ENCODE assay signal across 8 mouse cellular contexts in the genomic region with DNA sequence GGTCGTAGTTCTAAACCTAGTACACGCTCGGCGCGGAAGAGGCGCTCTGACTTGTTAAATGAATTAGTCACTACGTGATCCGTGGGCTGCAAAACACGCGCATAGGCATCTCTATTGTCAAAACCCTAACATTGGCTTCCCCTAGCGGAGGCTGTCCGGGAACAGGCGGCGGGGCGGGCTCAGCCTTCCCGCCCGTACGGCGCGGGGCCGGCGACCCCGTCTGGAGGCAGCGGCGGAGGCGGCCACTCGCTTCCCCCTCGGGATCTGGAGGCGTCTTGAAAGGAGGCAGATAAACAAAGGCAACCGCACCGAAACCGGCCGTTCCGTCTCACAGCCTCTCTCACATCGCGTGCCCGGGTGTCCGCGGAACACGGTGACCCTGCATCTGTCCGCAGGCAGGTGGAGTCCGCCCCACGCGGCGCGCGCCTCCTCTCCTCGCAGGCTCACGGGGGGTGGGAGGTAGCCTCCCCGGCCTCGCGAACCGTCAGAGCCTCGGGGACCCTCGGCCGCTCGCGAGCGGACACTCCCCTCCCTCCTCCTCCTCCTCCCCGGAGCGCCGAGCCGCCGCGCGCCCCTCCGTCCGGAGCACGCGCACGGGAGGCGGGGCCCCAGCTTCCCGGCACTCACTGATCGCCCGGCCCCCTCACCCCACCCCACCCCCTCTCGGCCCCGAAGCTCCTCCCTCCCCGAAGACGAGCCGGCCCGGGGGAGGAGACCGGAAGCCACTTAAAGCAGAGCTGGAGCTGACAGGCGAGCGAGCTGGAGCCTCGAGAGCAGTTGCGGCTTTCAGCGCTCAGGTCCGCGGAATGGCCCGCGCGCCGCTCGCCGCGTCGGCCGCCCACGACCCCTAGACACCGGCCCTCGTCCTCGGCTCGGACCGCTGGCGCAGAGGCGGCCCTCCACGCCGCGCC. TPM values are rescaled to one million over a fixed set of nuclear protein-coding genes. Genes with fewer than 3 reads are reported as not detected.
DNase-seq lines count a peak whose midpoint lies in the region; ATAC-seq and TF ChIP-seq lines count a peak whose summit lies in the region.

TSS of gene Tiparp (plus strand) at position 720 of the 911 bp plus-strand sequence.

- peak; percentile 95 for ATAC-seq in forebrain, postnatal 0 days
- ATAC-seq in lung, embryonic 15.5 days (ENCODE audit: borderline replicate concordance, extremely low read depth, low FRiP score, low TSS enrichment): peak; percentile 93

- no peaks in the 10 kb centered on the region; a peak in 2 of 4 replicates for H3K4me1 ChIP-seq in MEL (ENCODE audit: control insufficient read depth in 1 of 2, insufficient read depth in 2 of 2, low read length in 2 of 2)
- no peaks in the 10 kb centered on the region for H3K4me1 ChIP-seq in cerebellum, adult 2 months (ENCODE audit: control insufficient read depth, insufficient read depth, low read length)
- no peaks in the 10 kb centered on the region for H3K4me1 ChIP-seq in forebrain, postnatal 0 days (ENCODE audit: insufficient read depth)
- H3K4me1 ChIP-seq in lung, embryonic 15.5 days: peaks cover 3% of the 10 kb centered on the region; the same call in 1 of the 2 replicates

- no peaks in the 10 kb centered on the region for H3K9me3 ChIP-seq in MEL (replicated peaks; ENCODE audit: insufficient read depth, low read length)
- H3K9me3 ChIP-seq in forebrain, postnatal 0 days (ENCODE audit: low read length): no peaks in the 10 kb centered on the region
- H3K9me3 ChIP-seq in lung, embryonic 15.5 days: no peaks in the 10 kb centered on the region

- no peak; the same call in 1 of the 2 replicates for TF ChIP-seq RAD21 in MEL (IDR thresholded peaks at IDR 0.05; ENCODE audit: low read depth, low read length)

- 0 out of 4 replicates have a peak, but pooled peaks of 1 of the 2 experiments have one; percentile 13 for TF ChIP-seq EP300 in MEL (IDR thresholded peaks at IDR 0.05; ENCODE audit: low read depth in 1 of 2, low read length in 2 of 2)

- peak; percentile 64 to 90 for TF ChIP-seq POLR2A in MEL (IDR thresholded peaks at IDR 0.05; ENCODE audit: control insufficient read depth in 1 of 2, insufficient read depth in 1 of 2, low read depth in 1 of 2, low read length in 2 of 2, poor library complexity in 1 of 2)
- peak; percentile 83 for TF ChIP-seq POLR2A in cerebellum, adult 2 months (IDR thresholded peaks at IDR 0.05; ENCODE audit: borderline replicate concordance, insufficient read depth, low read length)

- peak; percentile 94 for DNase-seq in MEL (ENCODE audit: low read depth, low spot score)
- DNase-seq in cerebellum, adult 2 months: peak; percentile 90 to 91
- DNase-seq in forebrain, postnatal 0 days: peak; percentile 95
- DNase-seq in heart, postnatal 4 days: peak; percentile 94
- DNase-seq in layer of hippocampus, adult 8-10 months (ENCODE audit: low spot score in 2 of 2): peak; percentile 80
- DNase-seq in ovary, adult 18-20 months (ENCODE audit: low spot score): peak; percentile 92
- peak; percentile 95 for DNase-seq in thymus, postnatal 0 days (ENCODE audit: low spot score)

- peak within 1 kb of the TSS; percentile 63 for H3K27ac ChIP-seq in MEL (ENCODE audit: control insufficient read depth, low read depth, low read length)
- peak within 1 kb of the TSS; percentile 95 for H3K27ac ChIP-seq in cerebellum, adult 2 months (ENCODE audit: insufficient read depth, low read length)
- H3K27ac ChIP-seq in forebrain, postnatal 0 days (ENCODE audit: low read depth, low read length): peak within 1 kb of the TSS; percentile 99
- H3K27ac ChIP-seq in lung, embryonic 15.5 days: peak within 1 kb of the TSS; percentile 100

- peak in 2 of 3 experiments; percentile 7 to 16; a peak in 2 of 6 replicates for TF ChIP-seq CTCF in MEL (IDR thresholded peaks at IDR 0.05 in 2 of 3, conservative IDR thresholded peaks at IDR 0.05 in 1 of 3; ENCODE audit: control insufficient read depth in 1 of 3, insufficient read depth in 1 of 3, low read depth in 2 of 3, low read length in 3 of 3, poor library complexity in 1 of 3, severe bottlenecking in 1 of 3)
- TF ChIP-seq CTCF in cerebellum, adult 2 months (IDR thresholded peaks at IDR 0.05; ENCODE audit: borderline replicate concordance, insufficient read depth, low read depth, low read length): peak; percentile 29; the same call in 1 of the 2 replicates
- peak; percentile 69 for TF ChIP-seq CTCF in forebrain, postnatal 0 days (IDR thresholded peaks at IDR 0.05; ENCODE audit: low read depth)

- peaks cover 0 to 5% of the 10 kb centered on the region in 2 experiments; a peak in 3 of 4 replicates for H3K36me3 ChIP-seq in MEL (ENCODE audit: control insufficient read depth in 1 of 2, insufficient read depth in 2 of 2, low read length in 2 of 2)
- H3K36me3 ChIP-seq in forebrain, postnatal 0 days (ENCODE audit: insufficient read depth): no peaks in the 10 kb centered on the region
- peaks cover 6% of the 10 kb centered on the region for H3K36me3 ChIP-seq in lung, embryonic 15.5 days

- peak within 1 kb of the TSS; percentile 79 to 95 for H3K4me3 ChIP-seq in MEL (ENCODE audit: control insufficient read depth in 1 of 2, insufficient read depth in 1 of 2, low read depth in 2 of 2, low read length in 2 of 2)
- peak within 1 kb of the TSS; percentile 86 for H3K4me3 ChIP-seq in cerebellum, adult 2 months (replicated peaks; ENCODE audit: insufficient read depth, low read depth, low read length)
- H3K4me3 ChIP-seq in forebrain, postnatal 0 days (ENCODE audit: low read depth, low read length): peak within 1 kb of the TSS; percentile 89
- H3K4me3 ChIP-seq in lung, embryonic 15.5 days: peak within 1 kb of the TSS; percentile 92

- WGBS in cerebellum, adult 2 months: under 1% methylated on average over 106 of the region's 109 CpGs
- 3% methylated on average over 105 of the region's 109 CpGs for WGBS in forebrain, postnatal 0 days
- 2% methylated on average over 107 of the region's 109 CpGs for WGBS in lung, embryonic 15.5 days

- peak within 1 kb of the TSS; percentile 82 for H3K4me2 ChIP-seq in forebrain, postnatal 0 days (ENCODE audit: low read depth)
- peak within 1 kb of the TSS; percentile 74 for H3K4me2 ChIP-seq in lung, embryonic 15.5 days

- H3K27me3 ChIP-seq in MEL (ENCODE audit: control insufficient read depth in 1 of 2, insufficient read depth in 2 of 2, low read length in 2 of 2): peaks cover 0 to 7% of the 10 kb centered on the region in 2 experiments; a peak in 3 of 4 replicates
- no peaks in the 10 kb centered on the region for H3K27me3 ChIP-seq in cerebellum, adult 2 months (ENCODE audit: control insufficient read depth, insufficient read depth, low read length)
- no peaks in the 10 kb centered on the region for H3K27me3 ChIP-seq in forebrain, postnatal 0 days (ENCODE audit: insufficient read depth, low read length)
- H3K27me3 ChIP-seq in lung, embryonic 15.5 days: no peaks in the 10 kb centered on the region

- H3K79me2 ChIP-seq in MEL (ENCODE audit: control insufficient read depth, insufficient read depth, low read length, poor library complexity): peaks cover 8% of the 10 kb centered on the region; the same call in 1 of the 2 replicates

- H3K9ac ChIP-seq in MEL (ENCODE audit: control insufficient read depth, low read depth, low read length, poor library complexity, severe bottlenecking): peak within 1 kb of the TSS; percentile 93
- peak within 1 kb of the TSS; percentile 98 for H3K9ac ChIP-seq in forebrain, postnatal 0 days
- peak within 1 kb of the TSS; percentile 95 for H3K9ac ChIP-seq in lung, embryonic 15.5 days

TF ChIP-seq in MEL, 35 proteins besides CTCF, POLR2A, EP300 and RAD21:
- TF ChIP-seq POLR2AphosphoS2 (IDR thresholded peaks at IDR 0.05; ENCODE audit: low read length): peak; percentile 79
- peak; percentile 69; the same call in 1 of the 2 replicates for TF ChIP-seq TCF12 (IDR thresholded peaks at IDR 0.05; ENCODE audit: low read depth, low read length)
- TF ChIP-seq RCOR1 (IDR thresholded peaks at IDR 0.05; ENCODE audit: low read depth, low read length): no peak
- peak; percentile 68 for TF ChIP-seq NRF1 (IDR thresholded peaks at IDR 0.05; ENCODE audit: insufficient read depth, low read depth, low read length, poor library complexity, severe bottlenecking)
- no peak; the same call in 1 of the 2 replicates for TF ChIP-seq ZNF384 (IDR thresholded peaks at IDR 0.05; ENCODE audit: low read depth, low read length)
- peak; percentile 49 for TF ChIP-seq MXI1 (IDR thresholded peaks at IDR 0.05; ENCODE audit: low read depth, low read length)
- TF ChIP-seq POLR2AphosphoS5 (IDR thresholded peaks at IDR 0.05; ENCODE audit: borderline replicate concordance, low read depth, low read length): no peak
- TF ChIP-seq SMC3 (IDR thresholded peaks at IDR 0.05; ENCODE audit: low read depth, low read length): no peak
- TF ChIP-seq SIN3A (IDR thresholded peaks at IDR 0.05; ENCODE audit: low read length): peak; percentile 57
- TF ChIP-seq TBP (IDR thresholded peaks at IDR 0.05; ENCODE audit: low read depth, low read length): peak; percentile 85
- peak; percentile 82 for TF ChIP-seq NELFE (IDR thresholded peaks at IDR 0.05; ENCODE audit: low read depth, low read length)
- TF ChIP-seq ZC3H11A (IDR thresholded peaks at IDR 0.05; ENCODE audit: low read depth, low read length): 0 out of 2 replicates have a peak, but pooled peaks have one; percentile 10
- TF ChIP-seq MAZ (IDR thresholded peaks at IDR 0.05; ENCODE audit: low read depth, low read length): peak; percentile 71; the same call in 1 of the 2 replicates
- TF ChIP-seq ETS1 (IDR thresholded peaks at IDR 0.05; ENCODE audit: low read depth, low read length): peak; percentile 19; the same call in 1 of the 2 replicates
- TF ChIP-seq ELF1 (IDR thresholded peaks at IDR 0.05; ENCODE audit: low read depth, low read length): peak; percentile 75
- no peak for TF ChIP-seq BHLHE40 (IDR thresholded peaks at IDR 0.05; ENCODE audit: borderline replicate concordance, low read depth, low read length)
- TF ChIP-seq HCFC1 (IDR thresholded peaks at IDR 0.05; ENCODE audit: low read depth, low read length): 0 out of 2 replicates have a peak, but pooled peaks have one; percentile 49
- peak; percentile 89; the same call in 1 of the 2 replicates for TF ChIP-seq ZMIZ1 (IDR thresholded peaks at IDR 0.05; ENCODE audit: low read depth, low read length)

RNA-seq across cellular contexts. Expression of gene Tiparp, which starts in this region (rescaled TPM):
- total RNA-seq in MEL (2012; rRNA removed): 2.0 and 3.0 TPM in 2 replicates
- 1 to 10 TPM in 1 of 2 experiments, not detected in 1; 3.3 TPM for polyA plus RNA-seq in MEL (2012; ENCODE audit: insufficient read depth in 1 of 2, insufficient read length in 2 of 2, low read depth in 1 of 2, low replicate concordance in 2 of 2, missing spikeins in 1 of 2)
- polyA plus RNA-seq in cerebellum, adult 2 months (2012; rRNA removed): 7.9 and 8.3 TPM in 2 replicates
- total RNA-seq in forebrain, postnatal 0 days (2014; rRNA removed): 23.3 and 26.8 TPM in 2 replicates
- polyA plus RNA-seq in forebrain, postnatal 0 days (2015; fragmentation: Nextera tagmentation; extraction: Ambion mirVana): 19.5 and 19.9 TPM in 2 replicates
- total RNA-seq in heart, postnatal 4 days (2021): 10 to 100 TPM; 11.8 to 14.2 TPM
- 10 to 100 TPM; 15.0 to 21.8 (median 15.9) TPM for total RNA-seq in layer of hippocampus, adult 8-10 months (2022)
- polyA plus RNA-seq in lung, embryonic 15.5 days (2015; fragmentation: Nextera tagmentation; extraction: Ambion mirVana): 40.1 and 43.1 TPM in 2 replicates
- 21.7 and 25.4 TPM in 2 replicates for polyA plus RNA-seq in thymus, postnatal 0 days (2015; fragmentation: Nextera tagmentation; extraction: Ambion mirVana)

Comparison
In these comparisons a context has a peak if more than half of its experiments do, and no peak if none do; other contexts are left out.
1. Peak in every context shown above with its lines: DNase-seq, ATAC-seq, H3K4me3 ChIP-seq and H3K27ac ChIP-seq.
2. CTCF ChIP-seq: peak in every context shown above with its lines; median percentile 69 in forebrain, postnatal 0 days; 29 in cerebellum, adult 2 months; 12 in MEL.